Mouse (Mus musculus): ENCODE results near the gene Fen1.

The Fen1 gene

DNA sequence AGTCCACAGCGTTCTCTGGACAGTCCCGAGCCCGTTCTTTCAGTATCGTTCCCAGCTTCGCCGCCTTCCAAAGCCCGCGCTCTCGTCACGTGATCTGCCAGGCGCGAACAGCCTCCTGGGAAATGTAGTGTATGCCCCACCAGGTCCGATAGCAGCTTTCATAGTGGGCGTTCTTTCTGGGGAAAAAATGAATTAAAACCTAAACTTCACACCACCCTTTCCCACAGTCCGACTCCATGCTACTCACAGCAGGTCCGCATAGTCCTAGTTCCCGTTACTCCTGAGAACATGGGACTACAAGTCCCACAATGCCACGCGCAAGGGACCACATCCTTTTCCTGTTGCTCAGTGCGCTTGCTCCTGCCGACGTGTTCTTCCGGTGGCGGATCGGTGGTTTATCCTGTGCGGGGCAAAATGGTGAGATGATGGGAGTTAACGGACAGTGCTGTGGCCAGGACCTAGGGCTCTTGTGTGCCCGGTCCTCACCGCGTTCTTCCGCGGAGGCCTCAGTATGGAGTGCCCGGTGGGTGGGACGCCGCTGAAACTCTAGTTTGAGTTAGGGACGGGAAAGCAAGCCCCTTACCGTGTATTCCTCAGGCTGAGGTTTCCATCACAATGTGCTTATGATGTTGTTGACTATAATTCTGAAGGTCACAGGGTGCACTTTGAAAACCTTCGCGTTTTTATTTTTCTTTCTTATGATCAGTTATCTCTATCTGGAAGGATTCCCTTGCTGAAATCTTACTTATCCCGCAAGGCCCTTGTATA lies at the start of gene Fen1, which contains the start of gene Tmem258:
TSS of gene Fen1 (minus strand) at position 322 of the 768 bp plus-strand sequence.
TSS of gene Tmem258 (plus strand) at position 167 of the 768 bp plus-strand sequence.
- peak; percentile 85 to 86 for DNase-seq (ENCODE audit: low spot score in 2 of 2)

DNA sequence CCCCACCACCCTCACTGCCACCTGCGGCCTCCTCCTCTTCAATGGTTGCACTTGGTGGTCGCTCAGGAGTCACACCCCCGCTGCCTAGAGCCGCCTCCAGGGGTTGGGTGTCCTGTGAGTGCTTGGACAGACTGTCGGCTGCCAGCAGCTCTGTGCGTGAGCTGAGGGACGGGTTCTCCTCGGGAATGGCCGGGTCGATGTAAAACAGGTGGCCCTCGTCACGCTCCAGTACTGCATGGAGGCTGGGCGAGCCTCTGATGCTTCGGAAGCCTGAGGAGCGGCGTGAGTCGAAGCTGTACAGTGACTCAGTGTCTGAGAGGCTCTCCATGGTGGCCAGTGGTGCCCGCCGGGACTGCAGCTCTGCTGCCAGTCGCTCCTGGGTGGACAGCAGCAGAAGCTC lies 44.2 kb upstream of the Fen1 start:
- DNase-seq (ENCODE audit: low spot score in 2 of 2): no peak

DNA sequence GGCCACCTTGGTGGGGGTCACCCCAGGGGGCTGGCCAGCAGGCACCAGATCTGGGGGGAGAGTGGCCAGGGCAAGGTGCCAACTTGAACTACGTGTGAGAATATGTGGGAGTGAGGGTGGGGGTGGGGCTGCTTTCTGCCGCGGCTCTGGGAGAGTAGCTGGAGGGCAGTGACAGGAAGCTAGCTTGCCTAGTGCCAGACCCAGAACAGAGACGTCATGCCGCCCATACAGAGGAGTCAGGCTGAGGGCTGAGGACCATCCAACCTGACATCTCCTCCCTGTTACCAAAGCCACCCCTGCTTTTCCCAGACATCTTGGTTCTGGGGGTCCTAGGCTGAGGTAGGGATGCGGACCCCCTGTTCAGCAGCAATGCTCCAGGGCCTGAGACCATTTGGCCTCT lies 43.2 kb upstream of the Fen1 start:
- DNase-seq (ENCODE audit: low spot score in 2 of 2): no peak

DNA sequence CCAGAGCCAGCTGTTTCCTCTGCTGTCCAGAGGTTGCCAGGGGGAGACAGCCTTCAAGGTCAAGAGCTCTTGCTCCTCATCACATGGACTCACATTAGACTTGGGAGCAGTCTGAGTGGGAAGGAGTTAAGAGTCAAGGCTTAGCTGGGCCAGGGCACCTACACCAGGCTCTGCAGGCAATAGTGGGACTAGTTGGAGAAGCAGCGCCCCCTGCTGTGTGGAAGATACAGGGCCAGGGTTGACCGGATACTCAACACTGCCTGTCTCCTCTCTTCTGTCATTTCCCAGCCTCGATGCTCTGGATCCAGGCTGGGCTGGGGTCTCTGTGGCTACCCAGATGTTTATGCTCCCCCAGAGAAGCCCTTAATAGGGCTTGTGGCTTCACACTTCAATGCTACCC lies 40.2 kb upstream of the Fen1 start:
- peak in 1 of 2 experiments; percentile 50 for DNase-seq (ENCODE audit: low spot score in 2 of 2)

DNA sequence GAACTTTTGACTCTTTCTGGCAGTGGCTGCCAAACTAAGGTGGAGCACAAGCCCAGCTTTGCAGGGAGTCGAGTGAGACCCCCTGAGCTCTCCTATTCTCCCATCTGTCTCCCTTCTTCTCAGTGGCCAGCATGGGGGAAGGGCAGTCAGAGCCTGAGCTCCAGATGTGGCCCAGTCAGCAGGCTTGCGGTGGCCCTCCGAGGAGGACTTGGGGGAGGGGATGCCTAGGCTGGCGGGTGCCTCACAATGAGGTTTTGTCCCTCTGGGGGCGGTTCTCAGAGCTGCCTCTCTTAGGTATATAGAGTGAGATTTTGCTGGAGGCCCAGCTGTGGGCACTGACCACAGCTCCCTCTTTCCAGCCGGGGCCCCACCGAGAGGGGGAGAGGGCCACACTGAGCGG lies 38.9 kb upstream of the Fen1 start:
- DNase-seq (ENCODE audit: low spot score in 2 of 2): no peak

DNA sequence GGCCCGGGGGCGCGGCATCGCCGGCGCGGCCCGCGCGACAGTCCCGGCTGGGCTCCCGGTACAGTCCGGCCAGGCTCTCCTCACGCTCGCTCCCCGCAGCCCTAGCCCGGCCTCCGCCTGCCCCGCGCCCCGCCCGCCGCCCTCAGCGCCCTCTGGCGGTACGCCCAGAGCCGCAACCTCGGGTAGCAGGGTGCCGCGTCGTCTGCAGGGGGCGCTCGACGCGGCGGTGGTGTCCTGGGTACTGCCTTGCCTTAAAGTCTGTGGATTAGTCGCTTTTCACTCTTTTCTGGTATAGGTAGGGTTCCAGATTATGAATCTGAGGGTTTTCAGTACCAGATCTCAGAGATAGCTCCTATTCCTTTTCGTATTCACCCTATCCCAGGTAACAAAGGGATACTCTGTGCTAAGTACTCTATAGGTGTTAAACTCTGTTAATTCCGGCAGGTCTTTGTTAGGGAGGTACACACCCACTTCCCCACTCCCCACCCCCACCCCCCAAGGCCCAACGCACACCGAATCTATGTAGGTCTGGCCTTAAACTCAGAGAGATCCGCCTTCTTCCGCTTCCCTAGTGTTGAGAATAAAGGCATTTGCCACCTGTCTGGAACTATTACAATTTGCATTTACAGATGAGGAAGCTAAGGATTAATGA lies 36.8 kb upstream of the Fen1 start, which contains the start of gene Myrf:
TSS of gene Myrf (minus strand) at position 95 of the 652 bp plus-strand sequence.
- DNase-seq (ENCODE audit: low spot score in 2 of 2): peak in 1 of 2 experiments; percentile 31

DNA sequence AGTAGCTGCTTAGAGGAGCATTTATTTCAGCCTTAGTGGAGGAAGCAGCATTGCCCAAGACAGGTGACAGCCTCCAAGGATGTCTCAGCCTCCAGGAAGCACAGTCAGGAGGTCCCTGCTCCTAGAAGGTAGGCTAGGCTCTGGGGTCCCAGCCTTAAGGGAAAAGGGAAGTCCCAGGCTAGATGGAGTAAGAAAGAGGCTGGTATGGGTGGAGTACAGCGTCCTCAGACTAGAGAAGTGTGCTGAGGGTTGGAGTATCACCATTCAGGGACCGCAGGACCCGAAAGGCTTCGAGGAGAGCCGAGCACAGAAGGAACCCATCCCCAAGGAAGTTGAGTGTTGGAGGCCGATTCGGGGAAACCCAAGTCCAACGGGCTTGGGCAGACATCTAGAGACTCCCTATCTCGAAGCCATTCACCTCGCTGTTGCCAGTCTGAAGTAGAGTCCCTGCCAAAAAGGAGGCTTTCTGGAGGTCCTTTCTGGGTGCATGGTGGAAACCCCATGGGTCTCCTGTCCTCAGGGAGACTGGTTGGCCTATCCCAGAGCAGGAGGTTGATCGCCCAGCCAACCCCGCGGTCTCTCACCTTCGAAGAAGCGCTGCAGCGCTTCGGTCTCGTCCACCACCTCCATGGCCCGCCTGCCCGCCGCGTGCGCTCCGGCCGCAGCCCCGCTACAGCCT lies 36.1 kb upstream of the Fen1 start:
- no peak for DNase-seq (ENCODE audit: low spot score in 2 of 2)

DNA sequence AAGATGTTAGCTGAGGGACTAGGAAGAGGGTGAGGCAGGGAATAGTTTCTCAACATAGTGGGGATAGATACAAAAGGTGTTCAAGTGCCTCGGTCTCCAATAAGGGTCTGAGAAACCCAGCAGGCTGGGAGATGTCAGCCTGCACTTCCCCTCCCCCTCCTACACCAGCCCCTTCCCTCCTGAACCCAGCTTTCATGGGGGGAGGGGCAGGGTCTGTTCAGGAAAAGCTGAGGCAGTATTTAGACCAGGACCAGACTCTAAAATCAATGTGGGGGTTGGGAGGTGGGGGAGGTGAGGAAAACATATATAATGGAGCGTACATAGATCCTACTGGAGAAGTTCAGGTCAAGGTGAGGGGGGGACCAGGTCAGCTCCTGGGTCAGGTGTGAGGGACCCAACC lies 35.5 kb upstream of the Fen1 start:
- DNase-seq (ENCODE audit: low spot score in 2 of 2): no peak

DNA sequence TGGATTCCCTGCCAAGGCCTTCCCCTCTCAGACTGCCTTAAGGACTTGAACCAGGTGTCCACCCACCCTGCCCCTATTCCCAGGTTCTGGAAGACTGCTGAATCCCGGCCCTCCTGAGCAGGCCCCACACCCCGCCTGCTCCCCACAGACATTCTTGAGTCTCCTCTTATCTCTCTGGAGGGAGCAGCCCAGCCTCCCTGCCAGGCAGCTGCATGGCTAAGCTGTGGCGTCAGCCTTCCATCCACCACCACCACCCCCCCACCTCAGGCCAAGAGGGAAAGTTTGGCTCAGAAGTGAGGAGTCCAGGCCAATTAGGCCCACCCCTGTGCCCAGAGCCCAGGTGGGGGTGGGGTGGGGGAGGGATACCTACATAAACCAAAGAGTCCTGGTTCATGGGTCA lies 34.5 kb upstream of the Fen1 start:
- DNase-seq (ENCODE audit: low spot score in 2 of 2): no peak

DNA sequence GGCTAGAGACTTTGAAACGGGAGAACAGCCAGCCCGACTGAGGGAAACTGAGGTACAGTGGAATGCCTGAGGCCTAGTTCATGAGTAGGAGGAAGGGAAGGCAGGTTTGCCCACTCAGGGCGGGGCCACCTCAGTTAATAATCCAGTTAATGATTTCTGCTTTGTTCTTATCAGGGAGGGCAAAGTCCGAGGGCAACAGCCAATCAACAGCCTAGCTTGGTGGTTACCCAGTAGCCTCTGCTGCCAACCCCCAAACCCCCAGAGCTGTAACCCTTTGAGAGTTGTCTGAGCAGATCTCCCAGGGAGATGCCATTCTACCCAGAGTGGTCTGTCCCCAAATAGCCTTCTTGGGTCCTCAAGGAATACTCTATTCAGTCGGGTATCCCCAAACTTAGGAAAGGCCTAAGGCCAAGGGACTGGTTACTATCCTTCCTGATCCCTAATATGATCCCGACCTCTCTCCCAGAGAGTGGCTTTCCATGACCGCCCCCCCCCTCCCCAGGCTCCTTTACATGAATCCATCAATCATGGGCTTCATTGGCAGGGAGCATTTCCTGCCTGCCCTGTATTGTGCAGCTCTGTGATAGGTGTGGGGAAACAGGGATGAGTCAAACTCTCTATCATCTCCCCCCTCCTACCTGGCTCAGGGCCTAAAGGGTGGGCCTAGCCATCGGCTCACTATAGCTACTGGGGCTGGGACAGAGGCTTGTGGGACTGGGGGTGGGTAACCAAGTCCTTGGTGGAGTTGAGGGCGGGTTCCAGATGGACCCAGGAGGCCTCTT lies 32.0 kb upstream of the Fen1 start:
- DNase-seq (ENCODE audit: low spot score in 2 of 2): no peak

DNA sequence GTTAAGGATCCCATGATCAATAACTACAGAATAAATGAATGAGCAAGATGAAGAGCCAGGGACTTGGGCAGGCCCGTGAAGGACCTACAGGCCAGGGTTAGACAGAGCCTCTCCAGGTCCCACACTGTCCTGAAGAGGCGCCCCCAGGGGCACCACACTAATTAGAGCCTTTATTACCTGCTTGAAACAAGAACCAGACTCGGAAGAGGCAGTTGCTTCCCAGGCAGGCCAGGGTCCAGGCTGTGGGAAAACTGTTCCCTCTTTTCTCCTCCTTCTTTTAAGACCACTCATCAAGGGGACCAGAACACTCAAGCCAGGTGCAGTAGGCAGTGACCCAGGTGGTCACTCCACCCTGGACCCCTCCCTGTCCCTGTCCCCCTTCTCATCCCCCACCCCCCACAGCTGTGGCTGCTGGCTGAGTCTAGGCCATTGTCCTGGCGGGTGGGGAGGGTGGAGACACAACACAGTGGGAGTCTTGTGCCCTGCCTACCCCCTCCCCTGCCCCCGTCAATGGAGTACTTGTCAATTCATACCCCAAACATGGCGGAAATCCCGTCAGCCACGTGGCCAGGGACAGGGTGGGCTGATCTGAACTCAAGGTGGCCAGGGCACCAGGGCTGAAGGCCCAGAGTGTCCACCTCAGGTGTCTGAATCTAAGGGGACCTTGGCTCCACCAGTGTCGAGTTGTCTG lies 28.5 kb upstream of the Fen1 start:
- DNase-seq (ENCODE audit: low spot score in 2 of 2): no peak

DNA sequence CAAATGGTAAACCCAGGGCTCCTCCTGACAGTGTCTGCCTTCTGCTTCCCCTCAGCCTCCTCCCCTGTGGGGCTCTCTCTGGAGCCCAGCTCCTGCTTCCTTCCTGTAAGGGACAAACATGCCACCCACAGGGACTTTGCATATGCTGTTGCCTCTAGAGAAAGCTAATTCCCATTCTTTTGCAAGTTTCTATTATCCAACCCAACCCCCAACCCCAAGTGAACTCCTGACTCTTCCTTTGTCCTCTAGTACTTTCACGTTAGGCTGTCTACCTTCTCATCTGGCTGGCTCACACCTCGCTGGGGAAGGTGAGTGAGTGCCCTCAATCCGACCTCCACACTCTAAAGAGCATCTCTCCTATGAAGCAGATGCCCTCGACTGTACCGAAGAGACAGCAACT lies 27.9 kb upstream of the Fen1 start:
- no peak for DNase-seq (ENCODE audit: low spot score in 2 of 2)

DNA sequence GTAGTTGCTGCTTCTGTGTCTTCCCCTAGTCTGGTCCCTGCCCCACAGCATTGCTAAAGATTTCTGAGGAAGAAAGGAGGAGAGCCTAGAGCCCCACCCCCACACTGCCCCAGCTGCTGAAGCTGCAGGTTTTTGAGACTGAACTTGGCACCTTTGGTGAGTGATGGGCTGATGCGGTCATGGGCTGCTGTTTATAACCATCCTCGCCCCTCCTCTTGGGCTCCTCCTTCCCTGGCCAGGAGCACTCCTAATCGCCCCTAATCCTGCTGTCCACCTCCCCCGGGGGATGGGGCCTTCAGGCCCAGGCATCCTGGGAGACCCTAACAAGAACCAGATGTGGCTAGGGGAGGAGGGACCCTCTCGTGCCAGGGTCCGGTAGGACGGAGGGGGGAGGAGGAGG lies 27.0 kb upstream of the Fen1 start:
- DNase-seq (ENCODE audit: low spot score in 2 of 2): no peak

DNA sequence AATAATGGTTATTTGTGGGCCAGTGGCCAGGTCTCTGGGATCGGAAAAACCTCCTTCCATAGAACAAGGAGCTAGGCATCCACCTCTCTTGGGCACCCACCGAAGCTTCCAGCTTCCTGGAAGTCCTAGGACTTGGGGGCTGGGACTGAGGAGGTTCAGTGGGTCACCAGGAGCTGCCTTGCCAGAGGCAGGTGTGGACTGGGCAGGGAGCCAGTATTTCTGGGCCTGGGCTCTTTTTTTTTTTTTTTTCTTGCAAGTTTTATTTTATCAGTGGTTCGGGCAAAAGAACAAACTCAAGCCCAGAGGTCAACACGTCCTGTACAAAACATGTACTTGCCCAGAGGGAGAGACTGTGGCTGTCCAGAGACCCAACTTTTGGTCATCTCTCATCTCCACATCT lies 21.8 kb upstream of the Fen1 start:
- DNase-seq (ENCODE audit: low spot score in 2 of 2): no peak

DNA sequence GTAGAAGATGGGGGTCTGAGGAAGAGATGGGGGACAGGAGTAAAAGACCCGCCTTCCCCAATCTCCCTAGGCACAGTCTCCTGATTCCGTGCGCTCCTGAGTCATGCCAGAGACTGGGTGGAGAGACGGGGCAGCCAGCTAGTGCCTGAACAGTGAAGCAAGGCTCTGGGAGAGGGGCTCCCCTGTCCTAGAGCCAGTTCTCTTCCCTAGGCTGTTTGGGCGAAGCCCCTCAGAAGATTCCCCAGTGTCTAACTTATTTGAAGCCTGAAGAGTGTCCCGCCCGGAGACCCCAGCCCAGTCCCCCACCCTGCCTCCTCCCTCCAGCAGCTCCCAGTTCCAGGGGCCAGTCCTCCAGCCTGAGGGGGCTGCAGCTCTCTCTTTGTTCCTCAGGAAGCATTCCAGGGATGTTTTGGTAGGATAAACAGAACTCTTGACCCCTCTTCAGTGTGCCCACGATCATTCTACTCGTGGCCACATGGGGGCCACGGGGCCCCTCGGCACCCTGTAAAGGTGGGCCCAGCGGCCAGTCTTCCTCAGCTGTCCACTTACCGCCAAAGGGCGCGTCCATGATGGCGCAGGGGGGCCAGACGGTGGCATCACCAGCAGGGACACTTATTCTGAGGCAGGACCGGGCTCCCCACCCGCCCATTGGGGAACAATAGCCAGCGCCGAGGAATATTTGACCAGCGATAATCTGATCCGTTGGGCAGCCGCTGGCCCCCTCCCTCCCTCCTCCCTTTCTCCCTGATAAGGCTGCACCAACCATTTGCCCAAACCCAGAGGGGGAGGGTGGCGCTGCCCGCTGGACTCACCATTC lies 20.9 kb upstream of the Fen1 start:
- DNase-seq (ENCODE audit: low spot score in 2 of 2): no peak

DNA sequence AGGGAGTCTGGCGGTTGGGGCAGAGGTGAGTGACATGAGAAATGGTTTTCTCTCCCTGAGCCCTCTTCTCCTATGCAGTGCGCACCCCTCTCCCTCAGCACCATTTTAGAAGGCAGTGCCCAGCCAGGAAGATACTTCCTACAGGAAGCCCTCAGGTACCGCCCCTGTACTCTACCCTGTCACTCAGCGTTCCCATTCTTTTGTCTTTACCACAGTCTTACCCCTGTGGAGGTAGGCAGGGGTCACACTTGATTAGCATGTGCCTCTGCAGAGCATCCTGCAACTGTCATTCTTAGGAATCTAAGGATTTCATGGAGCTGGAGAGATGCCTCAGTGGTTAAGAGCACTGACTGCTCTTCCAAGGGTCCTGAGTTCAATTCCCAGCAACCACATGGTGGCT lies 19.6 kb upstream of the Fen1 start:
- no peak for DNase-seq (ENCODE audit: low spot score in 2 of 2)

DNA sequence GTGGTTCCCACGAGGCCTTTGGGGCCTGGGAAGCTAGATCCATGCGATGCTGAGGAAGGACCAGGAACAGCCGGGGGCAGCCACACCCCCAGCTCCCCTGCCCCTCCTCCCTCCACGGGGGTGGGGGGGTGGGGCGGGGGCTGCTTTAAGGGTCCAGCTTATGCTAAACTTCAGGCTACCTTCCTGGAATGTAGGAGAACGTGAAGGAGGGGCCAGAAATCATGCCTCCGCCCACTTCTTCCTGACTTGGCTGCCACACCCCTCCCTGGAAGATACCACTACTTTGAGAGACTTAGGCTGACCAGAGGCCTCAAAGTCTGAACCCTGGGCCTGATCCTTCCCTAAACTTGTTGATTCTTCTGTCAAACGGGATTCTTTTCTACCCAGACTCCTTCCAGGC lies 18.7 kb upstream of the Fen1 start:
- DNase-seq (ENCODE audit: low spot score in 2 of 2): no peak

DNA sequence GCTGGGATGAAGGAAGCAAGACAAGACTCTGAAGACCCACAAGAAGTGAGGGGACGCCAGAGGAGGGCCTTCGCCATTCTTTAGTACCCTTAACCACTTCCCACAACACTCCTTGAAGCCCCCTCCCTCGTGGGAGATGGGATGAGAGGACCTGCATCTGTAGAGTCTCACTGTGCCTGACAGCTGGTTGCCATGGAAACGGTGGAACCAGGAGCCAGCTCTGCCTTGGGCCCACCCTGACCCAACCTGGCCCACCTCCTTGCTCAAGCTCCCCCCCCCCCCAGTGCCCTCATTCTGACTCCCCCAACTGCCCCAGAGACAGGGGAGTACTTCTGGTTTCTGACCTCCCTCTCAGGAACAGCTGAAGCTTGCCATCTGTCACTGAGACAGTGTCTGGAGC lies 17.6 kb upstream of the Fen1 start:
- no peak for DNase-seq (ENCODE audit: low spot score in 2 of 2)

DNA sequence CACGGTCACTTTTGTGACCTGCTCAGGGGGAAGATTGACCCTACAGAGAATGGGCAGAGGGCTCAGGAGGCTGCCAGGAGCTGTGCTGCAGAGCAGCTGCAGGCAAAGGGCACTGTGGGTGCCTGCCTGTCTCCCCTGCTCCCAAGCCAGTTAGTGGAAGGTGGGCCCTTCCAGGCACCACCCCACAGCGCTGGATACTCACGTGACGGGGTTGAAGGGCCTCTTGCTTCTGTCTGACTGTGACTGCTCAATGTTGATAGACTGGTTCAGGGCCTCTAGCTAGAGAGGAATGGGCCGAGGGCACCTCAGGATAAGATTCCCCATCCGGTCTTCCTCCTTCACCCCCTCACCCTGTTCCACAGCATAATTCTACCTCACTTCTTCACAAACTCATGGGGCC lies 15.6 kb upstream of the Fen1 start:
- no peak for DNase-seq (ENCODE audit: low spot score in 2 of 2)

DNA sequence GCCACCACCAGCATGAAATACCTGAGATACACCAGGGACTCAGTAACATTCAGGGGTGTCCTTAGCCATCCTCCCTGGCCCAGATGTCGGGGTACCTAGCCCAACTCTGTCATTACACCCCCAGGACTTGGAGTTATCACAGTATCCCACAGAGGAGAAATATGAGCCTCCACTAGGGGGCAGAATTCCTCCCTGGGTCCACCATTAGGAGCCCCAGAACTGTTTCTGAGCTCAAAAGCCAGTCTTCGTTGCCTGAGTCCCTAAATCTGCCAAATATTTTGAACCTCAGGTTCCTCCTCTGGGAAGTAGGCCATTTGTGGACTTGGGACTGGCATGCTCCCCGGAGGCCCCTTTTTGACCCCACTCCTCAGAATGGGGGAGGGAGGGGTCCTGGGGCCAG lies 15.1 kb upstream of the Fen1 start:
- DNase-seq (ENCODE audit: low spot score in 2 of 2): no peak

DNA sequence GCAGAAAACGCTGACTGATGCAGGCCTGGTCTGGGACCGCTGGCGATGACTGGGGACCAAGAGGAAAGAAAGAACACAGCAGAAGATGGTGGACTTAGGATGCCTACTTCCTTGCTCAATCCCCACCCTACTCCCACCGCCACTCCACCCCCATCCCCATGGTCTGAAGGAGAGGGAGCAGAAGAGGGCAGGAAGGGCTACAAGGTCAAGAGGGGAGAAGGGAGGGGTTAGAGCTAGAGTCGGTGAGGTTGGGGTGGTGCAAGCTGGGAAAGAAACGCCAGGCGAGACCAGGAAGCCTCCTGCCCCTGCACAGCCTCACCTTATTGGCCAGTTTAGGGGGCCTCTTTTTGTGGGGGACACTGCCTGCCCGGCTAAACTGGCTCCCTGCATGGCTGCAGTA lies 12.1 kb upstream of the Fen1 start:
- DNase-seq (ENCODE audit: low spot score in 2 of 2): no peak

All from right cerebral cortex, postnatal 36 days (tissue).